Mouse (Mus musculus) neural tube, embryonic 15.5 days (tissue): ENCODE results near the gene Gcm1. TPM values are rescaled to one million over a fixed set of nuclear protein-coding genes. Genes with fewer than 3 reads are reported as not detected.

Experiments used
- ATAC-seq: fragments of 200-750 bp; cut with Nextera tagmentation; 2 replicates; pipeline ENCODE4 v1.8.0; 2017; ENCODE audit warnings: mild to moderate bottlenecking, moderate TSS enrichment, moderate library complexity; ENCODE audit not compliant: low FRiP score
- H3K27ac ChIP-seq: fragments of 300-500 bp; sonication (generic); replicated peaks from 2 replicates; pipeline ENCODE4 v1.5.1; 2015; ENCODE audit warnings: mild to moderate bottlenecking, inconsistent platforms
- H3K27me3 ChIP-seq: fragments of 300-500 bp; sonication (generic); replicated peaks from 2 replicates; pipeline ENCODE4 v1.6.1; 2015; ENCODE audit warnings: inconsistent platforms
- H3K36me3 ChIP-seq: fragments of 300-500 bp; sonication (generic); 2 replicates; pipeline ENCODE4 v1.6.1; 2015; ENCODE audit warnings: inconsistent platforms
- H3K4me1 ChIP-seq: fragments of 300-500 bp; sonication (generic); 2 replicates; pipeline ENCODE4 v1.6.1; 2015; ENCODE audit warnings: inconsistent platforms
- H3K4me2 ChIP-seq: fragments of 300-500 bp; sonication (generic); 2 replicates; pipeline ENCODE4 v1.6.1; 2015; ENCODE audit warnings: inconsistent platforms, mild to moderate bottlenecking, moderate library complexity
- H3K4me3 ChIP-seq: fragments of 300-500 bp; sonication (generic); replicated peaks from 2 replicates; pipeline ENCODE4 v1.5.1; 2015; ENCODE audit warnings: mild to moderate bottlenecking, inconsistent platforms
- H3K9ac ChIP-seq: fragments of 300-500 bp; sonication (generic); replicated peaks from 2 replicates; pipeline ENCODE4 v1.6.1; 2015; ENCODE audit warnings: mild to moderate bottlenecking, inconsistent platforms
- H3K9me3 ChIP-seq: fragments of 300-500 bp; sonication (generic); replicated peaks from 2 replicates; pipeline ENCODE4 v1.6.1; 2016; ENCODE audit warnings: inconsistent platforms
- WGBS: fragments of 180-500 bp; shearing (Covaris S2); methylation state at CpG from one replicate; pipeline ENCODE4 v1.1.7; 2015; ENCODE audit warnings: mixed read lengths; 5-methylcytosine and 5-hydroxymethylcytosine counted together
- polyA plus RNA-seq: library from polyadenylated mRNA; unstranded; fragments of >200 nt; fragmentation: Nextera tagmentation; extraction: Ambion mirVana; gene quantifications from 2 replicates; pipeline ENCODE4 v1.2.1, GENCODE M21; 2015

Gcm1 gene
- polyA plus RNA-seq, 1 experiment from 2014 or later: not detected

DNA sequence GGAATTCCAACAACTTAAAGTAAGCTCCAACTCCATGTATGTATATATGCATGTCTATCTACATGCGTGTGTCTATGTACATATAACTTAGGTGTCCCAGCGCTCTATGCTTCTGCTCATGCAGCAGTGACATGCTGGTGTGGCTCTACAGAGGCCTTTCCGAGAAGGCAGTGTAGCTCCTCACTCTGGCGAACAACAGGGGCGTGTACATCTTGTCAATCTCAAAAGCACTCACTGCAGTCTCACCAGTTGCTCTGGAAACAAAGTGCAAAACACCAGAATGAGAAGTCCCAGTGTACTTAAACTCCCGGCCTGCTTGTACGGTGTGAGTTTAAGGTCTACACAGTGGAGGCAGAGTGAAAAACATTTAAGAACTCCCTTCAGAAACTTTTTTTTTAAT, 30.1 kb downstream of the Gcm1 start:
- no peak for ATAC-seq
- no peak overlapping the region for H3K4me2 ChIP-seq
- H3K4me3 ChIP-seq: no peak overlapping the region
- peaks cover 52% of the 10 kb centered on the region for H3K36me3 ChIP-seq
- H3K9me3 ChIP-seq: no peaks in the 10 kb centered on the region
- H3K27me3 ChIP-seq: no peaks in the 10 kb centered on the region
- H3K9ac ChIP-seq: no peak overlapping the region
- H3K27ac ChIP-seq: no peak overlapping the region
- H3K4me1 ChIP-seq: no peaks in the 10 kb centered on the region
- 82% methylated on average over 7 of the region's 7 CpGs for WGBS

- WGBS: 90% methylated on average over 4 of the region's 4 CpGs
- H3K27me3 ChIP-seq: no peaks in the 10 kb centered on the region
- no peak overlapping the region for H3K4me2 ChIP-seq
- no peak overlapping the region for H3K27ac ChIP-seq
- H3K36me3 ChIP-seq: peaks cover 63% of the 10 kb centered on the region
- H3K9me3 ChIP-seq: no peaks in the 10 kb centered on the region
- no peak overlapping the region for H3K4me3 ChIP-seq
- no peaks in the 10 kb centered on the region for H3K4me1 ChIP-seq
- ATAC-seq: no peak
- no peak overlapping the region for H3K9ac ChIP-seq
Observed at GRCm38 (mm10) chr9:78084341-78084740, 32.6 kb downstream of the Gcm1 start.

- H3K4me1 ChIP-seq: no peaks in the 10 kb centered on the region
- ATAC-seq: no peak
- no peaks in the 10 kb centered on the region for H3K9me3 ChIP-seq
- no peak overlapping the region for H3K4me3 ChIP-seq
- peaks cover 66% of the 10 kb centered on the region for H3K36me3 ChIP-seq
- no peaks in the 10 kb centered on the region for H3K27me3 ChIP-seq
- no peak overlapping the region for H3K9ac ChIP-seq
- 75% methylated on average over 14 of the region's 14 CpGs for WGBS
- no peak overlapping the region for H3K4me2 ChIP-seq
- H3K27ac ChIP-seq: no peak overlapping the region
Observed at GRCm38 (mm10) chr9:78085722-78086287, 34.1 kb downstream of the Gcm1 start.

DNA sequence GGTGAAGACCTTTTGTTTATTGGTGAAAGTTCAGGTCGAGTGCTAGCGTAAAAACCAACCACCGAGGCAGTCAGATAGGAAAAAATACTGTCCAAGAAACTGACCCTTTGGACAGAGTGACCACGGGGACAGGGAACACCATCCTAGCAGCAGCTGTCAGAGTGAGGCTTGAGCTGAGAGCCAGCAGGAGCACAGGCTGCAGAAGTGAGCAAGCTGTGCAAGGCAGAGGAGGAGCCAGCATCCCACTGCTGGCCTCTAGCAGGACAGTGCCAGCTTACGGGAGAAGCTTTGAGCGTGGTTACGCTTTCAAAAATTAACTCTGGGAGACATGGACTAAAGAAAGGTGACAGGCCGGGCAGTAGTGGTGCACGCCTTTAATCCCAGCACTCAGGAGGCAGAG, 36.0 kb downstream of the Gcm1 start:
- ATAC-seq: no peak
- 90% methylated on average over 9 of the region's 9 CpGs for WGBS
- Histone ChIP-seq H3K4me3 (no peak overlapping the region), H3K9me3 (no peaks in the 10 kb centered on the region), H3K4me1 (no peaks in the 10 kb centered on the region), H3K4me2 (no peak overlapping the region), H3K27me3 (no peaks in the 10 kb centered on the region), H3K9ac (no peak overlapping the region), H3K36me3 (peaks cover 55% of the 10 kb centered on the region), H3K27ac (no peak overlapping the region)

DNA sequence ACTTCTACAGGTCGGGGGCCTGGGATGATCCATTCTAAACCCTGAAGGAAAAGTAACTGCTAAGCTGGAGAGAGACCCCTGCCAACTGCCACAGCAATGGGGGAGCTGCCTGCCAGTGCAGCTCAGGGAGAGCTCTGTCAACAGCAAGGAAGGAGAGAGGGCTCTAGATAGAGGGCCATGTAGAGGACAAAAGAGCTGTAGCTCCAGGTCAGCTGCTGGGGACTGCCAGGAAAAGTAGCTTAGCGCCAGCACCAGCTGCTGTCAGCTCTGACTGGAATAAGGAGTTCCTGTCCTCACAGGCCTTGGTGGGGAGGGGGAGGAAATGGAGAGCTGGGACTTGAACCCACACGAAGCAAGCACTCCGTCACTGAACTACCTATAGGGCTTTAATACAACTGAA, 36.8 kb downstream of the Gcm1 start:
- H3K4me3 ChIP-seq: no peak overlapping the region
- no peak for ATAC-seq
- no peaks in the 10 kb centered on the region for H3K27me3 ChIP-seq
- peaks cover 51% of the 10 kb centered on the region for H3K36me3 ChIP-seq
- H3K27ac ChIP-seq: no peak overlapping the region
- 83% methylated on average over 4 of the region's 4 CpGs for WGBS
- H3K4me2 ChIP-seq: no peak overlapping the region
- H3K4me1 ChIP-seq: no peaks in the 10 kb centered on the region
- no peaks in the 10 kb centered on the region for H3K9me3 ChIP-seq
- no peak overlapping the region for H3K9ac ChIP-seq

DNA sequence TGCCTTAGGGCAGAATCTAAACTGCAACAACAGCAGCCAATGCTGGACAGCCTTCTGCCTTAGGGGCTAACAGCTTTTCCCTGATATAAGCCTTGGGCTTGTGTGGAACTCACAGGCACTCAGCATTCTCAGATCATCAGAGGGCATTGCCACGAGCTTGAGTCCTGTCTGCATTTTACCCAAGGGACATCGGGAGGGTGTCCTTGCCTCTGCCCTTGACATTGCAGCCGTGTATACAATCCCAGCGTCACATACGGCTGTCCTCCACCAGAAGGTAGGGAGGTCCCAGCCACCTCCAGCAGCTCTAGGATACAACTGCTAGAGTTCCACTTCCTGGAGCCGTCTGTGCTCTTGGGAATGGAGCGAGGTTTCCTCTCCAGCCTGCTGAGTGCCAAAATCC, 37.2 kb downstream of the Gcm1 start:
- Histone ChIP-seq H3K27me3 (no peaks in the 10 kb centered on the region), H3K27ac (no peak overlapping the region), H3K9ac (no peak overlapping the region), H3K9me3 (no peaks in the 10 kb centered on the region), H3K4me2 (no peak overlapping the region), H3K4me1 (no peaks in the 10 kb centered on the region), H3K36me3 (peaks cover 50% of the 10 kb centered on the region), H3K4me3 (no peak overlapping the region)
- ATAC-seq: no peak
- WGBS: 84% methylated on average over 7 of the region's 7 CpGs

GRCm38 (mm10) chr9:78089906-78090305, 38.2 kb downstream of the Gcm1 start:
- no peak overlapping the region for H3K9ac ChIP-seq
- no peak overlapping the region for H3K4me2 ChIP-seq
- no peaks in the 10 kb centered on the region for H3K27me3 ChIP-seq
- H3K9me3 ChIP-seq: no peaks in the 10 kb centered on the region
- no peak overlapping the region for H3K27ac ChIP-seq
- H3K4me3 ChIP-seq: no peak overlapping the region
- no peaks in the 10 kb centered on the region for H3K4me1 ChIP-seq
- 93% methylated on average over 1 of the region's 1 CpGs for WGBS
- no peak for ATAC-seq
- H3K36me3 ChIP-seq: peaks cover 45% of the 10 kb centered on the region

DNA sequence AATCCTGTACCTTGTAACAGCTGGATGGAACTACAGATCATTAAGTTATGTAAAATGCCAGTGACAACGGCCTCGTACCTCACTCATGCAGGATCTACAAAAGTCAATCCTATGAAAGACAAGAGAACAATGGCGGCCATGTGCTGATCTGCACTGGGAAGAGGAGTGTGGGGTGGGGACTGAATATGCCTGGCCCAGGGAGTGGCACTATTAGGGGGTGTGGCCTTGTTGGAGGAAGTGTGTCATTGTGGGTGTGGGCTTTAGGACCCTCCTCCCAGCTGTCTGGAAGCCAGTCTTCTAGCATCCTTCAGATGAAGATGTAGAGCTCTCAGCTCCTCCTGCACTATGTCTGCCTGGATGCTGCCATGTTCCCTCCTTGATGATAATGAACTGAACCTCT, 38.9 kb downstream of the Gcm1 start:
- H3K4me1 ChIP-seq: no peaks in the 10 kb centered on the region
- 91% methylated on average over 3 of the region's 3 CpGs for WGBS
- no peak overlapping the region for H3K4me3 ChIP-seq
- no peak for ATAC-seq
- no peaks in the 10 kb centered on the region for H3K9me3 ChIP-seq
- H3K27me3 ChIP-seq: no peaks in the 10 kb centered on the region
- H3K4me2 ChIP-seq: no peak overlapping the region
- H3K27ac ChIP-seq: no peak overlapping the region
- H3K36me3 ChIP-seq: peaks cover 44% of the 10 kb centered on the region
- no peak overlapping the region for H3K9ac ChIP-seq

DNA sequence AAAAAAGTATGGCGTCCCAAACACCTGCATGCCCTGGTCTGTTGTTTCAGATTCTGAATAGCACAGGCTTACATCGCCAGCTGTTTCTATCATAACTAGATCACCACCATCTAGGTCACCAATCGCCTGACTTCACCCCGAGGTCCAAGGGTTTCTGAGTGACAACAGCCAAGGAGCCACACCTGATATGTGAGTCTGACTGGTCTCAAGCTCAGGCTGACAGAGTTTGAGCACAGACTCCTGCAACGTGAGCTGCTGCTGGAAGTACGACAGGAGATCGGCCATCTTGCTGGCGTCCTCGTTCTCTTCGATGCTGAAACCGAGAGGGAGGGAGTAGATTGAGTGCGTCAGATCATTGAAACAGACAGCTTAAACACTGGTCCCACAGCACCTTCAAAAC, 44.0 kb downstream of the Gcm1 start:
- 95% methylated on average over 12 of the region's 12 CpGs for WGBS
- Histone ChIP-seq H3K4me3 (no peak overlapping the region), H3K27me3 (no peaks in the 10 kb centered on the region), H3K9me3 (no peaks in the 10 kb centered on the region), H3K36me3 (peaks cover 56% of the 10 kb centered on the region), H3K4me1 (no peaks in the 10 kb centered on the region), H3K9ac (no peak overlapping the region), H3K27ac (no peak overlapping the region), H3K4me2 (no peak overlapping the region)
- no peak for ATAC-seq

GRCm38 (mm10) chr9:78096376-78096775, 44.7 kb downstream of the Gcm1 start:
- no peak overlapping the region for H3K4me2 ChIP-seq
- H3K9ac ChIP-seq: no peak overlapping the region
- no peaks in the 10 kb centered on the region for H3K9me3 ChIP-seq
- no peaks in the 10 kb centered on the region for H3K4me1 ChIP-seq
- H3K36me3 ChIP-seq: peaks cover 63% of the 10 kb centered on the region
- WGBS: 97% methylated on average over 6 of the region's 6 CpGs
- ATAC-seq: no peak
- no peaks in the 10 kb centered on the region for H3K27me3 ChIP-seq
- no peak overlapping the region for H3K4me3 ChIP-seq
- no peak overlapping the region for H3K27ac ChIP-seq

GRCm38 (mm10) chr9:78100956-78101355, 49.2 kb downstream of the Gcm1 start:
- Histone ChIP-seq H3K4me3 (no peak overlapping the region), H3K27me3 (no peaks in the 10 kb centered on the region), H3K4me2 (no peak overlapping the region), H3K4me1 (peaks cover 4% of the 10 kb centered on the region), H3K27ac (no peak overlapping the region), H3K36me3 (peaks cover 46% of the 10 kb centered on the region), H3K9ac (no peak overlapping the region), H3K9me3 (no peaks in the 10 kb centered on the region)
- ATAC-seq: no peak
- WGBS: 85% methylated on average over 5 of the region's 5 CpGs

DNA sequence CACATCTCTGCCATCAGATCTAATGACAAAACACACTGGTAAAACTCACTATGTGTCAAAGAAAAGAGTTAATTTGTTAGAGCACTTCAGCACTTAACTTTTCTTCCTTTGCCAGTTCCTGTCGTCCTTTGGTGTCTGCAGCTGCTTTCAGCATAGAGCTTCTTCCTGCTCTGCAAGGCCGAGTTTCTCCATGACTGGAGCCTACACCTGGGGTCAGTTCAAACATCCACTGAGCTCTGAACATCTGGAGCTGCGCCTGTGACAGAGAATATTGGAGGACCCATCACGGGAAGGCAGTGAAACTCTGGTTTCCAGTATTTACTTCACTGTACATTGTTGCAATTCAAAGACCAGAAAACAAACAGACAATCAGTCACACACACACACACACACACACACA, 49.7 kb downstream of the Gcm1 start:
- H3K27me3 ChIP-seq: no peaks in the 10 kb centered on the region
- 71% methylated on average over 4 of the region's 4 CpGs for WGBS
- H3K9ac ChIP-seq: no peak overlapping the region
- no peaks in the 10 kb centered on the region for H3K9me3 ChIP-seq
- H3K36me3 ChIP-seq: peaks cover 44% of the 10 kb centered on the region
- no peak overlapping the region for H3K4me2 ChIP-seq
- H3K27ac ChIP-seq: no peak overlapping the region
- ATAC-seq: no peak
- no peak overlapping the region for H3K4me3 ChIP-seq
- H3K4me1 ChIP-seq: peaks cover 6% of the 10 kb centered on the region
